Mouse (Mus musculus) cerebellum, postnatal 4 days (tissue): ENCODE data around the gene Cacna1g.
A peak's percentile ranks its signal among the peaks of the same experiment; 100 is the strongest.
"Not testable (repeated sequence)": the region's sequence is repeated elsewhere in the genome, so short reads cannot be mapped to it uniquely, and the experiment has no call there.

Source experiments
- DNase-seq, 2 experiments: peaks; one replicate each; pipeline ENCODE4 v3.0.0; 2022; ENCODE audit warnings: low spot score in 2 of 2, mixed read lengths in 1 of 2

Cacna1g gene

GRCm38 (mm10) chr11:94404641-94405260, 69.2 kb downstream of the Cacna1g start:
- peak; percentile 78 to 85 for DNase-seq

GRCm38 (mm10) chr11:94404178-94404577, 69.8 kb downstream of the Cacna1g start:
- DNase-seq, result no peak

- no peak for DNase-seq
Observed at GRCm38 (mm10) chr11:94403757-94404156, 70.2 kb downstream of the Cacna1g start.

- no peak for DNase-seq
Observed at GRCm38 (mm10) chr11:94402731-94403130, 71.3 kb downstream of the Cacna1g start.

GRCm38 (mm10) chr11:94402029-94402428, 72.0 kb downstream of the Cacna1g start:
- DNase-seq, result not testable (repeated sequence)

- DNase-seq, result no peak
Observed at GRCm38 (mm10) chr11:94400996-94401395, 73.0 kb downstream of the Cacna1g start.

- no peak for DNase-seq
Observed at GRCm38 (mm10) chr11:94394107-94394506, 79.9 kb downstream of the Cacna1g start.

- not testable (repeated sequence) for DNase-seq
Observed at GRCm38 (mm10) chr11:94393490-94393889, 80.5 kb downstream of the Cacna1g start.

- DNase-seq, result no peak
Observed at GRCm38 (mm10) chr11:94392672-94393109, 81.3 kb downstream of the Cacna1g start, which contains the start of gene Abcc3. TSS of gene Abcc3 (minus strand) at chr11:94392997.

- no peak for DNase-seq
Observed at GRCm38 (mm10) chr11:94391661-94392060, 82.3 kb downstream of the Cacna1g start.

GRCm38 (mm10) chr11:94390825-94391224, 83.2 kb downstream of the Cacna1g start:
- no peak for DNase-seq

GRCm38 (mm10) chr11:94389724-94390396, 84.1 kb downstream of the Cacna1g start:
- DNase-seq, result no peak

GRCm38 (mm10) chr11:94389021-94389420, 85.0 kb downstream of the Cacna1g start:
- DNase-seq, result no peak

- DNase-seq, result no peak
Observed at GRCm38 (mm10) chr11:94387756-94388155, 86.2 kb downstream of the Cacna1g start.

GRCm38 (mm10) chr11:94385977-94386771, 87.8 kb downstream of the Cacna1g start:
- DNase-seq, result no peak

- no peak for DNase-seq
Observed at GRCm38 (mm10) chr11:94379736-94380135, 94.3 kb downstream of the Cacna1g start.

- no peak for DNase-seq
Observed at GRCm38 (mm10) chr11:94379061-94379460, 94.9 kb downstream of the Cacna1g start.

- DNase-seq, result no peak
Observed at GRCm38 (mm10) chr11:94374276-94374948, 99.6 kb downstream of the Cacna1g start.

GRCm38 (mm10) chr11:94370809-94371208, 103.2 kb downstream of the Cacna1g start:
- DNase-seq, result no peak

- no peak for DNase-seq
Observed at GRCm38 (mm10) chr11:94369981-94370380, 104.0 kb downstream of the Cacna1g start.

GRCm38 (mm10) chr11:94365340-94365739, 108.7 kb downstream of the Cacna1g start:
- no peak for DNase-seq

- no peak for DNase-seq
Observed at GRCm38 (mm10) chr11:94363690-94364089, 110.3 kb downstream of the Cacna1g start.
